Mouse (Mus musculus): ENCODE measurements around the gene Tnnt2. TPM values are rescaled to one million over a fixed set of nuclear protein-coding genes. Genes with fewer than 3 reads are reported as not detected.

Tnnt2 gene
- polyA plus RNA-seq, 1 experiment from 2014 or later: 0.46 TPM

DNA sequence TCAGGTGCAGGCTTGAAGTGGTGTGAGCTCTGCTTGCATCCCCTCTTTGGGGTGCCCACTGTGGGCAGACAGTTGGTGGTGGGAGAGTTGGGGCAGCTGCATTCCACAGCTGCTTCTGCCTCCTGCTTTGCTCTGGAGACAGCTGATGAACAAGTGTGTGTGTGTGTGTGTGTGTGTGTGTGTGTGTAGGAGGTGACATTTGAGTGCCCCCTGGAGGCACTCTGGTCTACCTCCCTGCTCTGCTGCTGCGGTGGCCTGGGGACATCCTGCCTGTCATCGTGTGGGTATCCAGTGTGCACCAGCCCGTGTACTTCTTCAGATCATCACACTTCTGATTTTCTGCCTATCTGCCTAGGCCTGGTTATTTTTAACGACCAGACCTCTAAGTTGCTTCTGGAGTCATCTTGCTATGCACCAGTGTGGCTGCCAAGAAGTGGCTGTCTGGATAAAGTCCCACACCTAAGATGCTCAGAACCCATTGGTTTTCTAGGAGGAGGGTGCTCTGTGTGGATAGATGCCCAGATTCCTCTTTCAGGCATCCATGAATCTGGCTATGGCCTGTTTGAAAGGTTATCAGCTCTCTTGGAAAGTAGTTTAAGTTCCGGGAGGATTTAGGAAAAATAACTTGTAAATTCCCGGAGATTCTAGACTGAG is 1.8 kb upstream of the Tnnt2 start:
- no peaks in the 10 kb centered on the region for H3K36me3 ChIP-seq (ENCODE audit: control insufficient read depth, insufficient read depth, low read length)
- no peak overlapping the region for H3K4me3 ChIP-seq (ENCODE audit: low read depth, low read length)
- no peak overlapping the region for H3K9ac ChIP-seq (ENCODE audit: low read depth, low read length)
- ATAC-seq: no peak
- no peaks in the 10 kb centered on the region for H3K4me1 ChIP-seq (ENCODE audit: control insufficient read depth, insufficient read depth, low read length)
- H3K9me3 ChIP-seq (replicated peaks; ENCODE audit: control insufficient read depth, low read length, poor library complexity, severe bottlenecking): no peaks in the 10 kb centered on the region
- no peak overlapping the region for H3K27ac ChIP-seq (ENCODE audit: low read length)
- 74% methylated on average over 6 of the region's 6 CpGs for WGBS
- H3K27me3 ChIP-seq (ENCODE audit: control insufficient read depth, insufficient read depth, low read depth, low read length): no peaks in the 10 kb centered on the region
- H3K4me2 ChIP-seq (ENCODE audit: low read length): no peak overlapping the region

- ATAC-seq: no peak
Observed at GRCm38 (mm10) chr1:135834983-135835382, 1.2 kb upstream of the Tnnt2 start.

DNA sequence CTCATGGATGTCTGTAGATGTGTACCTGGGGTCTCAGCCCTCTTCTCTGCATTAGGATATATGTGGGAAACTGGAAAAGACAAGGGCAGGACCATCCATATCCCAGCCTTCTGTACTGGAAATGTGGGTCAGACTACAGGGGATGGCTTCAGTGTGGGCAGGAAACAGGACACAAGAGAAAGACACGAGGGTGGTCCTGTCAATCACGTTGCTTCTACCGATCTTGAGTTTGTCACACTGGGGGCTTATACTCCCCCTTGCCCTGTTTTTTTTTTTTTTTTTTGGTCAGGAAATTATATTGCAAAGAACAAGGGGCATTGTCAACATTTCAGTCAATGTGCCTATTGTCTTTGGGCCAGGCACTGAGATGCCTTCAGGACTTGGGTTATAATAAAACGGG is 2.5 kb downstream of the Tnnt2 start:
- WGBS: 74% methylated on average over 4 of the region's 4 CpGs
- H3K9ac ChIP-seq (ENCODE audit: low read depth, low read length): no peak overlapping the region
- no peaks in the 10 kb centered on the region for H3K9me3 ChIP-seq (replicated peaks; ENCODE audit: control insufficient read depth, low read length, poor library complexity, severe bottlenecking)
- H3K27ac ChIP-seq (ENCODE audit: low read length): no peak overlapping the region
- no peak overlapping the region for H3K4me2 ChIP-seq (ENCODE audit: low read length)
- no peak overlapping the region for H3K4me3 ChIP-seq (ENCODE audit: low read depth, low read length)
- H3K27me3 ChIP-seq (ENCODE audit: control insufficient read depth, insufficient read depth, low read depth, low read length): no peaks in the 10 kb centered on the region
- no peaks in the 10 kb centered on the region for H3K36me3 ChIP-seq (ENCODE audit: control insufficient read depth, insufficient read depth, low read length)
- H3K4me1 ChIP-seq (ENCODE audit: control insufficient read depth, insufficient read depth, low read length): no peaks in the 10 kb centered on the region
- ATAC-seq: no peak

More at GRCm38 (mm10) chr1:135834983-135835382, 1.2 kb upstream of the Tnnt2 start:
- Histone ChIP-seq H3K4me3 (ENCODE audit: low read depth, low read length) (no peak overlapping the region), H3K9me3 (replicated peaks; ENCODE audit: control insufficient read depth, low read length, poor library complexity, severe bottlenecking) (no peaks in the 10 kb centered on the region), H3K4me1 (ENCODE audit: control insufficient read depth, insufficient read depth, low read length) (no peaks in the 10 kb centered on the region), H3K27ac (ENCODE audit: low read length) (no peak overlapping the region), H3K4me2 (ENCODE audit: low read length) (no peak overlapping the region), H3K36me3 (ENCODE audit: control insufficient read depth, insufficient read depth, low read length) (no peaks in the 10 kb centered on the region), H3K27me3 (ENCODE audit: control insufficient read depth, insufficient read depth, low read depth, low read length) (no peaks in the 10 kb centered on the region), H3K9ac (ENCODE audit: low read depth, low read length) (no peak overlapping the region)
- 82% methylated on average over 8 of the region's 8 CpGs for WGBS

DNA sequence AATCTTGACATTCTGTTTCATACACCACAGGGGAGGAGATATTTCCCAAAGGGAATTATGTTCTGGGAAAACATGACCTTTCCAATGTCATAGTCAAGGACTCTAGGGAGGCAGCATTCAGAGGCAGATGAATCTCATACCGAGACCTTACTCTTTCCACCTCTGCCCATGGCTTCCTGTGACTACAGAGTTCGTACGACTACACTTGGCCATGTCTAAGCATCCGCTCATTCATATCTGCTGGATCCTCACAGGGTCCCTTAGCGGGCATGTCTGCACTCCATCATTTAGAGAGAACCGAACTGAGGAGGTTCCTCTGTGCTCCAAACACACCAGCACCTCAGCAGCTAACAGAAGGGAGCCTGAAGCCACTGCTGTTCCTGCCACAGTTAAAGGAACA is 2.9 kb downstream of the Tnnt2 start:
- no peaks in the 10 kb centered on the region for H3K9me3 ChIP-seq (replicated peaks; ENCODE audit: control insufficient read depth, low read length, poor library complexity, severe bottlenecking)
- no peak overlapping the region for H3K9ac ChIP-seq (ENCODE audit: low read depth, low read length)
- H3K27ac ChIP-seq (ENCODE audit: low read length): no peak overlapping the region
- no peak overlapping the region for H3K4me3 ChIP-seq (ENCODE audit: low read depth, low read length)
- H3K4me2 ChIP-seq (ENCODE audit: low read length): no peak overlapping the region
- H3K36me3 ChIP-seq (ENCODE audit: control insufficient read depth, insufficient read depth, low read length): no peaks in the 10 kb centered on the region
- 89% methylated on average over 6 of the region's 6 CpGs for whole genome bisulfite sequencing
- no peaks in the 10 kb centered on the region for H3K4me1 ChIP-seq (ENCODE audit: control insufficient read depth, insufficient read depth, low read length)
- ATAC-seq: no peak
- no peaks in the 10 kb centered on the region for H3K27me3 ChIP-seq (ENCODE audit: control insufficient read depth, insufficient read depth, low read depth, low read length)

- H3K9me3 ChIP-seq (replicated peaks; ENCODE audit: control insufficient read depth, low read length, poor library complexity, severe bottlenecking): no peaks in the 10 kb centered on the region
- no peak overlapping the region for H3K4me2 ChIP-seq (ENCODE audit: low read length)
- ATAC-seq: no peak
- no peaks in the 10 kb centered on the region for H3K4me1 ChIP-seq (ENCODE audit: control insufficient read depth, insufficient read depth, low read length)
- no peaks in the 10 kb centered on the region for H3K36me3 ChIP-seq (ENCODE audit: control insufficient read depth, insufficient read depth, low read length)
- WGBS: 72% methylated on average over 15 of the region's 15 CpGs
- no peaks in the 10 kb centered on the region for H3K27me3 ChIP-seq (ENCODE audit: control insufficient read depth, insufficient read depth, low read depth, low read length)
- no peak overlapping the region for H3K4me3 ChIP-seq (ENCODE audit: low read depth, low read length)
- no peak overlapping the region for H3K9ac ChIP-seq (ENCODE audit: low read depth, low read length)
- no peak overlapping the region for H3K27ac ChIP-seq (ENCODE audit: low read length)
Observed at GRCm38 (mm10) chr1:135840675-135841395, 4.7 kb downstream of the Tnnt2 start.

- Histone ChIP-seq H3K4me2 (ENCODE audit: low read length) (no peak overlapping the region), H3K9ac (ENCODE audit: low read depth, low read length) (no peak overlapping the region), H3K27me3 (ENCODE audit: control insufficient read depth, insufficient read depth, low read depth, low read length) (no peaks in the 10 kb centered on the region), H3K27ac (ENCODE audit: low read length) (no peak overlapping the region), H3K4me1 (ENCODE audit: control insufficient read depth, insufficient read depth, low read length) (no peaks in the 10 kb centered on the region), H3K36me3 (ENCODE audit: control insufficient read depth, insufficient read depth, low read length) (no peaks in the 10 kb centered on the region), H3K9me3 (replicated peaks; ENCODE audit: control insufficient read depth, low read length, poor library complexity, severe bottlenecking) (no peaks in the 10 kb centered on the region), H3K4me3 (ENCODE audit: low read depth, low read length) (no peak overlapping the region)
- 87% methylated on average over 10 of the region's 10 CpGs for WGBS
- no peak for ATAC-seq
Observed at GRCm38 (mm10) chr1:135843519-135844262, 7.5 kb downstream of the Tnnt2 start.

- ATAC-seq: no peak
- Histone ChIP-seq H3K9ac (ENCODE audit: low read depth, low read length) (no peak overlapping the region), H3K27me3 (ENCODE audit: control insufficient read depth, insufficient read depth, low read depth, low read length) (no peaks in the 10 kb centered on the region), H3K36me3 (ENCODE audit: control insufficient read depth, insufficient read depth, low read length) (no peaks in the 10 kb centered on the region), H3K4me2 (ENCODE audit: low read length) (no peak overlapping the region), H3K9me3 (replicated peaks; ENCODE audit: control insufficient read depth, low read length, poor library complexity, severe bottlenecking) (no peaks in the 10 kb centered on the region), H3K4me3 (ENCODE audit: low read depth, low read length) (no peak overlapping the region), H3K4me1 (ENCODE audit: control insufficient read depth, insufficient read depth, low read length) (no peaks in the 10 kb centered on the region), H3K27ac (ENCODE audit: low read length) (no peak overlapping the region)
- 86% methylated on average over 6 of the region's 6 CpGs for WGBS
Observed at GRCm38 (mm10) chr1:135844481-135844880, 8.3 kb downstream of the Tnnt2 start.

DNA sequence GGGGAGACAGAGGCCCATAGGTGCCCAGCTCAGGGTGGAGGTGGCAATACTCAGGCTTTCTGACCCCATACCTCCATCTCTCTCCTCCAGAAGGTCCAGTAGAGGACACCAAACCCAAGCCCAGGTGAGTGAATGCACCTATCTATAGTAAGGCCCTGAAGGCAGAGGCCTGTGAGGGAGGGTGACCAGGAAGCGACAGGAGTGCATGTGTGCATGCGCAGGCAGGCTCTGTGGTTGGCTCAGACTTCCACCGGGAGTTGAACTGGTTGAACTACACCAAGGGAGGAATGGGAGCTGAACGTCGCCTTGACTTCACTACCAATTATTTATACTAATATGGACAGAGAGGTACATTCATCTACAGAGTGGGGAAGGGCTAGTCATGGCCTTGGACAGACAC is 10.5 kb downstream of the Tnnt2 start:
- Histone ChIP-seq H3K36me3 (ENCODE audit: control insufficient read depth, insufficient read depth, low read length) (no peaks in the 10 kb centered on the region), H3K27me3 (ENCODE audit: control insufficient read depth, insufficient read depth, low read depth, low read length) (no peaks in the 10 kb centered on the region), H3K4me3 (ENCODE audit: low read depth, low read length) (no peak overlapping the region), H3K9ac (ENCODE audit: low read depth, low read length) (no peak overlapping the region), H3K4me2 (ENCODE audit: low read length) (no peak overlapping the region), H3K4me1 (ENCODE audit: control insufficient read depth, insufficient read depth, low read length) (no peaks in the 10 kb centered on the region), H3K9me3 (replicated peaks; ENCODE audit: control insufficient read depth, low read length, poor library complexity, severe bottlenecking) (no peaks in the 10 kb centered on the region), H3K27ac (ENCODE audit: low read length) (no peak overlapping the region)
- 75% methylated on average over 5 of the region's 5 CpGs for WGBS
- no peak for ATAC-seq

- H3K27me3 ChIP-seq (ENCODE audit: control insufficient read depth, insufficient read depth, low read depth, low read length): no peaks in the 10 kb centered on the region
- ATAC-seq: no peak
- 27% methylated on average over 6 of the region's 6 CpGs for WGBS
- H3K36me3 ChIP-seq (ENCODE audit: control insufficient read depth, insufficient read depth, low read length): no peaks in the 10 kb centered on the region
- H3K9me3 ChIP-seq (replicated peaks; ENCODE audit: control insufficient read depth, low read length, poor library complexity, severe bottlenecking): no peaks in the 10 kb centered on the region
- H3K4me2 ChIP-seq (ENCODE audit: low read length): no peak overlapping the region
- no peak overlapping the region for H3K9ac ChIP-seq (ENCODE audit: low read depth, low read length)
- H3K27ac ChIP-seq (ENCODE audit: low read length): no peak overlapping the region
- no peak overlapping the region for H3K4me3 ChIP-seq (ENCODE audit: low read depth, low read length)
- H3K4me1 ChIP-seq (ENCODE audit: control insufficient read depth, insufficient read depth, low read length): no peaks in the 10 kb centered on the region
Observed at GRCm38 (mm10) chr1:135847139-135847562, 11.0 kb downstream of the Tnnt2 start.
